Mouse (Mus musculus) lung, adult 2 months (tissue): ENCODE measurements around the gene Aif1.

Source experiments
- CTCF ChIP-seq: fragments of 200-500 bp; IDR thresholded peaks from 2 replicates; pipeline ENCODE4 v1.5.1; 2011; ENCODE audit warnings: mild to moderate bottlenecking, low read length, control low read depth; ENCODE audit not compliant: insufficient read depth
- POLR2A ChIP-seq: fragments of 200-500 bp; IDR thresholded peaks from 2 replicates; pipeline ENCODE4 v1.6.1; 2011; ENCODE audit warnings: low read depth, mild to moderate bottlenecking, control low read depth, low read length, borderline replicate concordance; ENCODE audit errors: extremely low read depth

GRCm38 (mm10) chr17:35163326-35164081, 12.4 kb downstream of the Aif1 start:
- TF ChIP-seq CTCF (no peak), POLR2A (no peak)
